Mouse (Mus musculus): ENCODE results near the gene Zfp961. TPM values are rescaled to one million over a fixed set of nuclear protein-coding genes. Genes with fewer than 3 reads are reported as not detected.
"Not testable (repeated sequence)": the region's sequence is repeated elsewhere in the genome, so short reads cannot be mapped to it uniquely, and the experiment has no call there.

Gene Zfp961
- total RNA-seq, 2 experiments from 2014 or later: 16.7 to 20.0 TPM

DNA sequence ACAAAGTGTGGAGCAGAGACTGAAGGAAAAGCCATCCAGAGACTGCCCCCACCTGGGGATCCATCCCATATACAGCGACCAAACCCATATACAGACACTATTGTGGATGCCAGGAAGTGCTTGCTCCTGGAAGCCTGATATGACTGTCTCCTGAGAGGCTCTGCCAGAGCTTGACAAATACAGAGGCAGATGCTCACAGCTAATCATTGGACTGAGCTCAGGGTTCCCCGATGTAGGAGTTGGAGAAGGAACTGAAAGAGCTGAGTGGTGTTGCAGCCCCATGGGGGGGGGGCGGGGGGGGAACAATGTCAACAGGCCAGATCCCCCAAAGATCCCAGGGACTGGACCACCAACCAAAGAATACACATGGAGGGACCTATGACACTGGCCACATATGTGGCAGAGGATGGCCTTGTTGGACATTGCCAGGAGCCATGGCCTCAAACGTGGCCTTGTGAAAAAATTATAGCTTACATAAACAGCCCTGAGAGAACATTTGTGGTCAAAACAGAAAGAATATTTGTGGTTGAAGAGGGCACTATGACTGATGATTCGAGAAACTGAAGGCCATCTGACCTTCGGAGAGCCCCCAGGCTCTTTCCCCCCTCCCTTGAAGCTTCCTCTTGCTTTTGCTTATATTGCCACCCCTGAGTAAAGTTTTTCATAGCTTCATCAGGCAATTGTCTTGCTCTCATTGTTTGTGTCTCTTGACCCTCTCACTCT lies 62.8 kb downstream of the Zfp961 start:
- DNase-seq (ENCODE audit: low spot score in 2 of 2): not testable (repeated sequence)

DNA sequence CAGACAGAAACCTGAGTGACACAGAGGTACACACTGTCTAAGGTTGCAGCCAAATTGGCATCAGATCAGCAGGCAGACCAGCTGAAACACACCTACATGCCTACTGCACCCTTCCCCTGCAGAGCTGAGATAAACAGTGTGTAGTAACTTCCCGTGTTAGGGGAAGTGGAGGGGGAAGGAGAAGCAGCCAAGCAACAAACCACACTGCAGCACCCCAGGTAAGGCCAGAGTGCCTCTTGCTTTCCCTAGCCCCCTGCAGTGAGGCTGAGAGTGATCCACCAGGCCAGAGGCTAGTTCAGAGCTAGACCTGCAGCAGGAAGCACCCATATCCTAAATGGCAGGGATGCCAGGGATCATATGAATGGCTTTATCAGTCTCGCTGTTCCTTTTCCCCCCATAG lies 66.5 kb downstream of the Zfp961 start:
- DNase-seq (ENCODE audit: low spot score in 2 of 2): not testable (repeated sequence)

GRCm38 (mm10) chr8:72018141-72018540 lies 67.3 kb downstream of the Zfp961 start:
- DNase-seq (ENCODE audit: low spot score in 2 of 2): peak in 1 of 2 experiments; percentile 20

DNA sequence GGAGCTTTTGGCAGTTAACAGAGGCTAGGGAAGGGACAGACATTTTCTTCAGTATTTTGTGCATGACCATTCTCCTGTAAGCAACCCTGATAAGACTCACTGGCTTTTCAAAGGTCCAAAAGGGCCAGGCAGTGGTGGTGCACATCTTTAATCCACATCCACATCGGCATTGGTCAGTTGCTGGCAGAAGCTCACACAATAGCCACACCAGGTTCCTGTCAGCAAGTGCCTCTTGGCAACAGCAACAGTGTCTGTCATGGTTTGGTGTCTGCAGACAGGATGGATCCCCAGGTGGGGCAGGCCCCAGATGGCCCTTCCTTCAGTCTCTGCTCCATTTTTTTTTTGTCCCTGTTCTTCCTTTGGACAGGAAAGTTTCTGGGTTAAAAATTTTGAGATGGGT lies 68.2 kb downstream of the Zfp961 start:
- not testable (repeated sequence) for DNase-seq (ENCODE audit: low spot score in 2 of 2)

GRCm38 (mm10) chr8:72019816-72020215 lies 69.0 kb downstream of the Zfp961 start:
- no peak for DNase-seq (ENCODE audit: low spot score in 2 of 2)

- DNase-seq (ENCODE audit: low spot score in 2 of 2): peak in 1 of 2 experiments; percentile 71
Observed at GRCm38 (mm10) chr8:72024886-72025285, 74.0 kb downstream of the Zfp961 start.

DNA sequence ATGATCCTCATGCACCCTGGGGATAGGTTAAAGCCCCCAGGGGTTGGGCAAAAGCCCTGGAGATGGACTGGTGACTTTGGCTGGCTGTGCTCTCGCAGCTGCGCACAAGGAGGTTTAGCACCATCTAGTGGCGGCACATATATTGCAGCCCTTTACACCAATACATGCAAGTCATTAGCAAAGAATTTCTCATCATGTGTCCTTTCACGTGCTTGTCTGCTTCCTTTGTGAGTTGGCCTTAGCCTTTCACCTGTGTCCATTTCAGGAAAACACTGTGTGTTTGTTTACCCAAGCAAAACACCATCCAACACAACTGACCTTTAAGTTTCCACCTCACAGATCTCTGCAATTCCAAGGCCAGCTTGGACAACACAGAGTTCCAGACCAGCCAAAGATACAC lies 82.1 kb downstream of the Zfp961 start:
- DNase-seq (ENCODE audit: low spot score in 2 of 2): peak; percentile 19 to 75

- not testable (repeated sequence) for DNase-seq (ENCODE audit: low spot score in 2 of 2)
Observed at GRCm38 (mm10) chr8:72040918-72041317, 90.1 kb downstream of the Zfp961 start, which contains the start of gene Olfr372. Olfr372 (plus strand) TSS chr8:72041218.

GRCm38 (mm10) chr8:72042493-72042892 lies 91.7 kb downstream of the Zfp961 start:
- DNase-seq (ENCODE audit: low spot score in 2 of 2): no peak

Other genes starting within 250 kb of the Zfp961 start
- under 1 TPM; 0.33 to 0.59 TPM for gene B3gnt3, start 249.2 kb upstream of the Zfp961 start, total RNA-seq (2021)
- gene Fcho1, start 225.3 kb upstream of the Zfp961 start, total RNA-seq (2021): 10 to 100 TPM; 94.9 to 99.9 TPM
- 10 to 100 TPM; 11.5 to 11.6 TPM for gene Zfp709, start 69.0 kb upstream of the Zfp961 start, total RNA-seq (2021)
- 10 to 100 TPM; 15.2 to 16.2 TPM for gene Zfp882, start 42.4 kb upstream of the Zfp961 start, total RNA-seq (2021)
- 10 to 100 TPM; 24.5 to 26.0 TPM for gene Zfp617, start 42.4 kb upstream of the Zfp961 start, total RNA-seq (2021)
- gene Cyp4f18, start 58.6 kb downstream of the Zfp961 start, total RNA-seq (2021): not detected
- gene Olfr372, start 90.2 kb downstream of the Zfp961 start, total RNA-seq (2021): not detected
- not detected for gene Olfr373, start 132.1 kb downstream of the Zfp961 start, total RNA-seq (2021)
- not detected for gene Olfr374, start 156.0 kb downstream of the Zfp961 start, total RNA-seq (2021)
- 10 to 100 TPM; 24.9 to 26.6 TPM for gene Tpm4, start 183.9 kb downstream of the Zfp961 start, total RNA-seq (2021)
- gene Rab8a, start 210.2 kb downstream of the Zfp961 start, total RNA-seq (2021): 10 to 100 TPM; 39.8 to 41.4 TPM
- gene Hsh2d, start 238.6 kb downstream of the Zfp961 start, total RNA-seq (2021): under 1 TPM in 1 of 2 experiments, not detected in 1; 0.25 TPM